Mouse (Mus musculus) lung, postnatal 0 days (tissue): ENCODE measurements around the gene P2ry14.

Experiments
- CTCF ChIP-seq: IDR thresholded peaks from 2 replicates; pipeline ENCODE4 v1.5.1; 2016; ENCODE audit warnings: antibody characterized with exemption, mild to moderate bottlenecking
- EP300 ChIP-seq: IDR thresholded peaks from 2 replicates; pipeline ENCODE4 v1.6.1; 2016; ENCODE audit warnings: antibody characterized with exemption, mild to moderate bottlenecking, control low read depth

DNA sequence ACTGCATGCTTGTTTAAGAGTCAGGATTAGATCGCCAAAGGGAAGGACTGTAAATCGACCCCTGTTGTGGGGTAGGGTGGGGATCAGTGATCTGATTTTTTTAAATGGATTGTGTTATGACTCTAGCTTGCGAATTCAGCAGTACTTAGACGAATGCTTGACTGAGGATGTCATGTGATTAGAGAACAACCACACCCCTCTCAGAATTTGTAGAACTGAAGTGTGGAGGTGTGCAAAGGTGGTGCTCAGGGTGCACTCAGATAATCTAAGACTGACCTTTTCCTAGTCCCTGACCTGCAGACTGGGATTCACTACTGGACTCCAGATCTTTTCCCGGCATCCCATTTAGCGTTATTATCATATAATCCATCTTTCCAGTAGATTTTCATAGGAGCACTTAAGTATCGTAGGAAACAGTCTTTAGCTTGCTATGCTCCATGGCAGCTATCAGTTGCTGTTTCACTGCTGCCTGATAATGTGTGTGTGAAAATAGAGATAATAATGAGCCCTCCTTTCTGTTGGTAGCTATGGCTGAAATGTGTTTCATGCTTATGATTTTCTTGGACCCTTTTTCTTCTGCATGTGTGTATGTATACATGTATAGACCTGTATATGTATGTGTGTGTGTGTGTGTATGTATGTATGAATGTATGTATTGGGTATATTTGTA is 31.5 kb downstream of the P2ry14 start:
- TF ChIP-seq CTCF (no peak), EP300 (no peak)
